Mouse (Mus musculus): ENCODE data around the gene Dck.

Gene Dck

GRCm38 (mm10) chr5:88791256-88792245 is 26.8 kb downstream of the Dck start:
- DNase-seq (ENCODE audit: extremely low spot score), result peak; percentile 61

DNA sequence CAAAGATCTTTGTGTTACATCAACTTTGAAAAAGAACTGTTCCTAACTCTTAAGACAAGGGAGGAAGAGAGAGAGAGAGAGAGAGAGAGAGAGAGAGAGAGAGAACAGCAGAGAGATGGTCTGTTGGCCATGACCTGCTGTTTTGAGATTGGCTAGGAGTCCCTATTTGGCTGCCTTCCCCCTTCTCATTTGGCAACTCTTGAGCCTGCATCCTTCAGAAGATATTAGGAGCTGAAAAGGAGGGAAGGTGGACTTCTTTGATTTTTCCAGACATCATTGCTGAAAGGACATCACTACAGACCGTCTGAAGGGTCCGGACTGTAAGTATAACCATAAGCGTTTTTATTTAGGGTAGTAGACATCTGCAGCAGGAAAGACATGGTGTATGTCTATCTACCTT is 28.9 kb downstream of the Dck start:
- DNase-seq (ENCODE audit: extremely low spot score), result no peak

GRCm38 (mm10) chr5:88795910-88796584 is 31.3 kb downstream of the Dck start:
- DNase-seq (ENCODE audit: extremely low spot score), result no peak

GRCm38 (mm10) chr5:88796588-88796987 is 31.8 kb downstream of the Dck start:
- DNase-seq (ENCODE audit: extremely low spot score), result no peak

GRCm38 (mm10) chr5:88797121-88797520 is 32.3 kb downstream of the Dck start:
- no peak for DNase-seq (ENCODE audit: extremely low spot score)

DNA sequence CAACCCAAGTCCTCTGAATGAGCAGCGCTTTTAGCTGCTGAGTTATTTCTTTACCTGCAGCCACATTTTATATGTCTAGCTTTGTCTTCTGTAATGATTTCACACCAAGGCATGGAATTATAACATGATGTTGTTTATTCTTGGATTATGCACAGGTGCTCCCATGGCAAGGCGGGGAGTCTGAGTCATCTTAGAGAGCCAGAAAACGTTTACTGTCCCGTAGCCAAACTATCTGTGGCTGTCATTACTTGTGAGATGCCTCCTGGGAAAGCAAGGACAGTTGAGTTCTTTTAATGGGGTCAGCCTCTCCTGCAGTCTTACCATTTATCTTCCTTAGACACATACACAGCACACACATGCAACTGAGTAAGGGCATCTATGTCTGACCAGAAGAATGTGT is 40.8 kb downstream of the Dck start:
- no peak for DNase-seq (ENCODE audit: extremely low spot score)

DNA sequence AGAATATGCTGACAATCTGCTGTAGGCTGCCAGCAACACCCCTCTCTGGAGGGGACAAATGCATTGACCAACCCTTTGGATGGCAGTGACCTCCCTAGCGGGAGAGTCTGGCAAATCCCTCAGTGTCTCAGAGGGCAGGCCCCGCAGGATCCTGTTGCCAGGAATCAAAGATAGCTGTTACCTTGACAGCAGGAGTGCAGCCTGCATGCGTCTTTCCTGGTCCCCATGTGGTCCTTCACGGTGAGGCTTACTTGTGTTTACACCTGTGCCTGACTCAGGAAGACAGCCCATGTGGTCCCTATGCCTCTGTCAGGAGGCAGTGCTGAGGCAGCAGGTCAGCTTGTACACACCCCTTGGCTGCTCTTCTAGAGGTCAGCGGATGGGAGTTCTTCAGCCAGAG is 41.5 kb downstream of the Dck start:
- no peak for DNase-seq (ENCODE audit: extremely low spot score)

- DNase-seq (ENCODE audit: extremely low spot score), result no peak
Measured at GRCm38 (mm10) chr5:88807342-88807741, 42.5 kb downstream of the Dck start.

- no peak for DNase-seq (ENCODE audit: extremely low spot score)
Measured at GRCm38 (mm10) chr5:88813188-88813587, 48.4 kb downstream of the Dck start.

DNA sequence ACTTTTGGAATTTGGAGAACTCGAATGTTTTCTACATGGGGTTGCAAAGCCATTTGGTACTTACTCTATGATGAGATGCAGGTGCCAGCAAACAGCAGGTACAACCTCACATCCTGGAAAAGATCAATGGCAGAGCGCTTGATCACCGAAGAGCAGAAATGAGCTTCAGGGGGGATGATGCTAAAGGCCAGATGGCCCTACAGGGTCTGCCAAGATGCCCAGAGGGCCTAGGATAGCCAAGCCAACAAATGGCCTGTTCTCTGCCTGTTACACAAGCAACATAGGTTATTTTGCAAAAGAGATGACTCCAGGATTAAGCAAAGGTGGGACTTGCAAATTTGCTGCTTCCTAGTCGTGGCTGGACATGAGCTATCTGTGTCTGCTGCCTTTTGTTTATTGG is 49.8 kb downstream of the Dck start:
- DNase-seq (ENCODE audit: extremely low spot score), result no peak

DNA sequence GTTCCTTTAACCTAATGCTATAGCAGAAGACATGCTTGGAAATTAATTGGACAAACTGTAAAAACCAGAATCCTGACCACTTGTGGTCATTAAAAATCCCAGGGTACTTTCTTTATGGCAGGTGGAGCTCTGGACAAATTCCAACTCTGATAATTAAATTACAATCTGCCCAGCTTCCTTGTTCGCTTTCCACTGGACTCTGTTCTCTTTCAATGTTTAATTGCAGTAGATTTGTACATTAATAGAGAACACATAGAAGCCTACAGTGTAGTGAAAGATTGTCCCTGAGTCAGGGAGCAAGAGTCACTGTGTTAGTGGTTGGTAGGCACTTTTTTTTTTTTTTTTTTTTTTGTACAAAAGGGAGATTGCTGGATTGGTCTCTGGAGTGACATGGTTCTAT is 56.7 kb downstream of the Dck start:
- no peak for DNase-seq (ENCODE audit: extremely low spot score)

DNA sequence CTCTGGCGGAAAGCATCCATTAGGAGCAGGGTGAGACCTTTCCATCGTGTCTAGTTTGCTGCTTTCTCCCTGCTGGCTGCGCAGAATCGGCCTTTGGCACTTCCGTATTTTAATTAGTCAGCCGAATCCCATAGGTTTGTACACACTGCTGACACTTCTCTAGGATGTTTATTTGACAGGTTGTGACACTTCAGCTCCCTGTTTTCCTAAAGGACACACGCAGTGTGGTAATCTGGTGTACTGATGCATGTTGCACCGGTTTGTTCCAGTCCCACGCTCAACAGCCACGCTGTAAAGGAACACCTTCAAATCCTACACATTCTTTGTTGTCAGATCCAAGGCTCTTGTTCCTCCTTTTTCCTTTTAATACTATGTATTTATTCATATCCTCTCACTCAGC is 60.0 kb downstream of the Dck start:
- no peak for DNase-seq (ENCODE audit: extremely low spot score)

- DNase-seq (ENCODE audit: extremely low spot score), result no peak
Measured at GRCm38 (mm10) chr5:88829835-88830571, 65.2 kb downstream of the Dck start.

GRCm38 (mm10) chr5:88830880-88831279 is 66.1 kb downstream of the Dck start:
- DNase-seq (ENCODE audit: extremely low spot score), result no peak

GRCm38 (mm10) chr5:88831935-88832334 is 67.1 kb downstream of the Dck start:
- DNase-seq (ENCODE audit: extremely low spot score), result no peak

All from embryo, embryonic 9.5 days (tissue).